Mouse (Mus musculus): ENCODE measurements around the gene Zfp715.
A peak's percentile ranks its signal among the peaks of the same experiment; 100 is the strongest.
"Not testable (repeated sequence)": the region's sequence is repeated elsewhere in the genome, so short reads cannot be mapped to it uniquely, and the experiment has no call there.

The Zfp715 gene

GRCm38 (mm10) chr7:43313013-43313428 lies at the start of gene Zfp715:
Zfp715 (minus strand) TSS chr7:43313294.
- DNase-seq (ENCODE audit: low spot score), result peak; percentile 89

- DNase-seq (ENCODE audit: low spot score), result no peak
These were observed 48.9 kb upstream of the Zfp715 start for GRCm38 (mm10) chr7:43362021-43362420.

- no peak for DNase-seq (ENCODE audit: low spot score)
These were observed 48.3 kb upstream of the Zfp715 start for GRCm38 (mm10) chr7:43361442-43361841.

GRCm38 (mm10) chr7:43358556-43358955 lies 45.5 kb upstream of the Zfp715 start:
- no peak for DNase-seq (ENCODE audit: low spot score)

GRCm38 (mm10) chr7:43354893-43355835 lies 42.1 kb upstream of the Zfp715 start:
- DNase-seq (ENCODE audit: low spot score), result no peak

- DNase-seq (ENCODE audit: low spot score), result no peak
These were observed 40.7 kb upstream of the Zfp715 start for GRCm38 (mm10) chr7:43353758-43354157.

GRCm38 (mm10) chr7:43353118-43353517 lies 40.0 kb upstream of the Zfp715 start:
- DNase-seq (ENCODE audit: low spot score), result no peak

GRCm38 (mm10) chr7:43351154-43351553 lies 38.1 kb upstream of the Zfp715 start, which contains the start of gene Siglecf:
Siglecf (plus strand) TSS chr7:43351341.
- DNase-seq (ENCODE audit: low spot score), result no peak

GRCm38 (mm10) chr7:43349623-43350022 lies 36.5 kb upstream of the Zfp715 start:
- not testable (repeated sequence) for DNase-seq (ENCODE audit: low spot score)

GRCm38 (mm10) chr7:43346571-43346970 lies 33.5 kb upstream of the Zfp715 start:
- no peak for DNase-seq (ENCODE audit: low spot score)

- DNase-seq (ENCODE audit: low spot score), result no peak
These were observed 33.1 kb upstream of the Zfp715 start for GRCm38 (mm10) chr7:43346148-43346547.

- no peak for DNase-seq (ENCODE audit: low spot score)
These were observed 31.4 kb upstream of the Zfp715 start for GRCm38 (mm10) chr7:43344491-43344890.

GRCm38 (mm10) chr7:43344020-43344419 lies 30.9 kb upstream of the Zfp715 start:
- no peak for DNase-seq (ENCODE audit: low spot score)

- DNase-seq (ENCODE audit: low spot score), result no peak
These were observed 30.1 kb upstream of the Zfp715 start for GRCm38 (mm10) chr7:43343191-43343590.

- DNase-seq (ENCODE audit: low spot score), result no peak
These were observed 27.7 kb upstream of the Zfp715 start for GRCm38 (mm10) chr7:43340771-43341170.

- no peak for DNase-seq (ENCODE audit: low spot score)
These were observed 20.8 kb upstream of the Zfp715 start for GRCm38 (mm10) chr7:43333899-43334298.

- no peak for DNase-seq (ENCODE audit: low spot score)
These were observed 20.1 kb upstream of the Zfp715 start for GRCm38 (mm10) chr7:43333203-43333602.

GRCm38 (mm10) chr7:43328101-43328500 lies 15.0 kb upstream of the Zfp715 start:
- no peak for DNase-seq (ENCODE audit: low spot score)

GRCm38 (mm10) chr7:43326223-43326780 lies 13.2 kb upstream of the Zfp715 start:
- no peak for DNase-seq (ENCODE audit: low spot score)

- peak; percentile 10 for DNase-seq (ENCODE audit: low spot score)
These were observed 595 bp downstream of the Zfp715 start for GRCm38 (mm10) chr7:43312386-43313012.

- DNase-seq (ENCODE audit: low spot score), result no peak
These were observed 1.5 kb downstream of the Zfp715 start for GRCm38 (mm10) chr7:43311632-43312031.

GRCm38 (mm10) chr7:43309069-43309468 lies 4.0 kb downstream of the Zfp715 start:
- no peak for DNase-seq (ENCODE audit: low spot score)

- no peak for DNase-seq (ENCODE audit: low spot score)
These were observed 7.9 kb downstream of the Zfp715 start for GRCm38 (mm10) chr7:43305235-43305634.
